Mouse (Mus musculus) neutrophil, adult 65 days (primary cell): Measurements from ENCODE around the gene 1810065E05Rik. TPM values are rescaled to one million over a fixed set of nuclear protein-coding genes. Genes with fewer than 3 reads are reported as not detected.

Experiments used
- total RNA-seq: library from RNA; stranded (reverse); gene quantifications from 2 replicates; pipeline ENCODE4 v1.2.4, GENCODE M21; 2023

The 1810065E05Rik gene
- not detected in 2 replicates for total RNA-seq

GRCm38 (mm10) chr11:58420815-58421214, at the start of gene 1810065E05Rik:
TSS of gene 1810065E05Rik (plus strand) at chr11:58421111.

GRCm38 (mm10) chr11:58378763-58379278, 42.1 kb upstream of the 1810065E05Rik start, which contains the start of gene Lypd8:
TSS of gene Lypd8 (plus strand) at chr11:58379043.

GRCm38 (mm10) chr11:58432259-58432658, 11.3 kb downstream of the 1810065E05Rik start, which contains the start of gene Gm12253:
TSS of gene Gm12253 (plus strand) at chr11:58432559.

GRCm38 (mm10) chr11:58452759-58453158, 31.8 kb downstream of the 1810065E05Rik start, which contains the start of gene Lypd9:
TSS of gene Lypd9 (minus strand) at chr11:58452923.

GRCm38 (mm10) chr11:58462170-58462569, 41.3 kb downstream of the 1810065E05Rik start, which contains the start of gene Olfr30:
TSS of gene Olfr30 (minus strand) at chr11:58462270.

Other genes starting within 250 kb of the 1810065E05Rik start
- gene Mrpl22, start 249.4 kb upstream of the 1810065E05Rik start, total RNA-seq, result 7.8 and 11.0 TPM in 2 replicates
- 5.3 and 10.0 TPM in 2 replicates for gene Igtp, start 221.6 kb upstream of the 1810065E05Rik start, total RNA-seq
- 3.3 and 4.9 TPM in 2 replicates for gene Irgm2, start 221.5 kb upstream of the 1810065E05Rik start, total RNA-seq
- 84.1 and 93.8 TPM in 2 replicates for gene 4930438A08Rik, start 146.3 kb upstream of the 1810065E05Rik start, total RNA-seq
- 9.9 and 13.5 TPM in 2 replicates for gene Zfp692, start 114.0 kb upstream of the 1810065E05Rik start, total RNA-seq
- 13.5 and 20.9 TPM in 2 replicates for gene Zfp672, start 90.8 kb upstream of the 1810065E05Rik start, total RNA-seq
- gene Sh3bp5l, start 90.4 kb upstream of the 1810065E05Rik start, total RNA-seq, result 26.4 and 32.8 TPM in 2 replicates
- not detected in 2 replicates for gene Lypd8, start 42.1 kb upstream of the 1810065E05Rik start, total RNA-seq
- not detected in 2 replicates for gene Gm12253, start 11.4 kb downstream of the 1810065E05Rik start, total RNA-seq
- gene Lypd9, start 31.8 kb downstream of the 1810065E05Rik start, total RNA-seq, result not detected in 2 replicates
- gene Olfr30, start 41.2 kb downstream of the 1810065E05Rik start, total RNA-seq, result not detected in 2 replicates
- not detected in 2 replicates for gene Olfr332, start 71.4 kb downstream of the 1810065E05Rik start, total RNA-seq
- not detected in 2 replicates for gene Olfr331, start 81.5 kb downstream of the 1810065E05Rik start, total RNA-seq
- gene Olfr330, start 113.7 kb downstream of the 1810065E05Rik start, total RNA-seq, result not detected in 2 replicates
- gene Olfr329-ps, start 125.3 kb downstream of the 1810065E05Rik start, total RNA-seq, result not detected in 2 replicates
- gene Olfr328, start 134.5 kb downstream of the 1810065E05Rik start, total RNA-seq, result 0.18 and 0.32 TPM in 2 replicates
- gene Olfr224, start 149.4 kb downstream of the 1810065E05Rik start, total RNA-seq, result not detected in 2 replicates
- not detected in 2 replicates for gene Olfr325, start 156.6 kb downstream of the 1810065E05Rik start, total RNA-seq
- not detected in 2 replicates for gene Olfr324, start 174.0 kb downstream of the 1810065E05Rik start, total RNA-seq
- not detected in 2 replicates for gene 2210407C18Rik, start 195.0 kb downstream of the 1810065E05Rik start, total RNA-seq
- not detected in 2 replicates for gene Olfr323, start 209.4 kb downstream of the 1810065E05Rik start, total RNA-seq
- 0.29 and 0.41 TPM in 2 replicates for gene Trim58, start 219.4 kb downstream of the 1810065E05Rik start, total RNA-seq
- not detected in 2 replicates for gene Olfr322, start 237.7 kb downstream of the 1810065E05Rik start, total RNA-seq